Mouse (Mus musculus) spleen, embryonic (tissue): ENCODE measurements around the gene Shisa2.
"Not testable (repeated sequence)": the region's sequence is repeated elsewhere in the genome, so short reads cannot be mapped to it uniquely, and the experiment has no call there.

ENCODE experiments used
- CTCF ChIA-PET: fragments of 350-600 bp; sonication (Branson Sonifier 250); formaldehyde crosslinking; loops from one replicate; lab custom pipeline; 2022; lab: Charles Lee

The Shisa2 gene

DNA sequence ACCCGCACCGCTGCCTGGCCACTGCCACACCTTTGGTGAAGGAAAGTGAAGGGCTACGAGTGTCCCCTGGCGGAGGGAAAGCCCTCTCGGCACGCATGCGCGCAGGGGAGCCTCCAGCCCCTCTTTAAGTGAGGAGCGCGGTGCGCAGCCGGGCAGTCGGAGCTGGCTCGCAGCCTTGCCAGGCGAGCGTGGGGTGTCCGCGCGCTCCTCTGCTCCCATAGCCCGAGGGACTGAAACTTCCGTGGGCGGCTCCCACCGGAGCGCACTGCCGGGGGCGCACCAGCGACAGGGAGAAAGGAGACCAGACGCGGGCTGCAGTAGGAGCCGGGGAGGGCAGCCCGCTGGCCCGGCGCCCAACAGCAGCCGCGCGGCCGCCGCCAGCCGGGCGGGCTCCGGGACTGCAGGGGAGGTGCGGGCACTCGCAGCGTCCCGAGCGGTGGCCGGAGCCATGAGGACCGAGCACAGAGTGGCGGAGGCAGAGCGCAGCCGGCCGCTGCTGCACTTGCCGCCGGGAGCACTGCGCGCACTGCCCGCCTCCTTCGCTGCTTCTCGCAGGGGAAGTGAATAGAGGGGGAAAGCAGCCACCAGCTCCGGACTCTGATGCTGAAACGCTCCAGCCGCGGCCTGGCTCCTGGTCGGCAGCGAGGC lies at the start of gene Shisa2:
Gene Shisa2, plus strand, starts transcription at position 151 of the 648 bp plus-strand sequence.
- CTCF ChIA-PET = no interaction called here

GRCm38 (mm10) chr14:59576385-59576784 lies 48.7 kb upstream of the Shisa2 start:
- CTCF ChIA-PET = no interaction called here

- CTCF ChIA-PET = no interaction called here
Measured at GRCm38 (mm10) chr14:59590614-59591013, 34.5 kb upstream of the Shisa2 start.

GRCm38 (mm10) chr14:59591901-59592300 lies 33.2 kb upstream of the Shisa2 start:
- CTCF ChIA-PET = no interaction called here

DNA sequence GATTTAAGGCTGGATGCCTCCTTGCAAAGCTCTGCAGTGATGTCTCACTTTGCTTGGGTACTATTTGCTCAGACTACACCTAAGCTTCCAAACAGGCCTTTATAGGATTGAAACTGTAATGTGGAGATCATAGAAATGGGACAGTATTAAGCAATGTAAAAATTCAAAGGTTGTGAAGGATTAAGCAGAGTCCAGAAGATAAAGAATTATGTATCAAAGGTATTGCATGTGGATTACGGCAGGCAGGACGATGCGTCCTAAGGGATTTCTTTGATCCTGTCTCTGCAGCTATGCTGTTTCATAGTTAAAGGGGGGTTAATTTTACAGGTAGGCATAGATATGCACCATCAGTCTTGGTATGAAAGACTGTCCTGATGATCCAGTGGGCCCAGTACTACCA lies 32.5 kb upstream of the Shisa2 start:
- CTCF ChIA-PET = no interaction called here

- CTCF ChIA-PET = no interaction called here
Measured at GRCm38 (mm10) chr14:59594988-59595387, 30.1 kb upstream of the Shisa2 start.

DNA sequence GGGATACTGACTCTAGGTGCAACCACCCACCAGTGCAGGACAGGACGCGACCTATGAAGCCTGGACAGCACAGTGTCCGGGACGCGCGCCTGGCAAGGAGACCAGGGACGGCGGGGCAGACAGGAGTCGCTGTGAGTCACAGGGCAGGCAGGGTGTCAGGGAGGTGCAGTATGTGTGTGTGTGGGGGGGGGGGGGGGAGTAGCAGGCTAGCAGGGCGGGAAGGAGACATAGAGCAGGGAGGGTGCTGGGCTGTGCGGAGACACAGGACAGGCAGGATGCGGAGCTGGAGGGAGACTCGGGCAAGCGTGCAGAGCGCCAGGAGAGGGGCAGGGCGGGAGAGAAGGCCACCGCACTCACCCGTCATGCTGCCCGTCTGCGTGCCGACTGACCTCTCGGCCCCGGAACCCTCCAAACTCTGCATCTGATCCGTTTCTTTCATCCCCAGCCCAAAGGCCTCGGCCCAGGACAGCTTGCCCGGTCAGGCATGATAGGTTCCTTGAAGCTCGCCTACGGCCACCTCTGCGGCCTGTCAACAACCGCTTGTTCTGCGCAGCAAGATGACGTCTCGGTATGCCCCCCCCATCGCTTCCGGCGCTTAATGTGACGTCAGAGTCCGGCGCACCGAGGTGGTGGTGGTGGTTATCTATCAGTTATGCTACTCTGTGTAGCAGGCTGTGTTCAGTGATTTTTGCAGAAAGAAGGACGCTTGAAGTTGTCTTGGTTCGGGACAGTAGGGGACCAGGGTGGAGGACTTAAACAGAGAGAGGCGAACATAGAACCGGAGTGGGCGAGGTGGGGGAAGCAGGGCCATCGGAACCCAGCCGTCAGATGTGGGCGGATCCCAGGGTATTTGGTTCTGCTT lies 27.5 kb upstream of the Shisa2 start, which contains the start of gene Cdadc1:
Gene Cdadc1, minus strand, starts transcription at position 562 of the 862 bp plus-strand sequence.
- CTCF ChIA-PET = no interaction called here

- CTCF ChIA-PET = no interaction called here
Measured at GRCm38 (mm10) chr14:59598260-59598627, 26.9 kb upstream of the Shisa2 start.

DNA sequence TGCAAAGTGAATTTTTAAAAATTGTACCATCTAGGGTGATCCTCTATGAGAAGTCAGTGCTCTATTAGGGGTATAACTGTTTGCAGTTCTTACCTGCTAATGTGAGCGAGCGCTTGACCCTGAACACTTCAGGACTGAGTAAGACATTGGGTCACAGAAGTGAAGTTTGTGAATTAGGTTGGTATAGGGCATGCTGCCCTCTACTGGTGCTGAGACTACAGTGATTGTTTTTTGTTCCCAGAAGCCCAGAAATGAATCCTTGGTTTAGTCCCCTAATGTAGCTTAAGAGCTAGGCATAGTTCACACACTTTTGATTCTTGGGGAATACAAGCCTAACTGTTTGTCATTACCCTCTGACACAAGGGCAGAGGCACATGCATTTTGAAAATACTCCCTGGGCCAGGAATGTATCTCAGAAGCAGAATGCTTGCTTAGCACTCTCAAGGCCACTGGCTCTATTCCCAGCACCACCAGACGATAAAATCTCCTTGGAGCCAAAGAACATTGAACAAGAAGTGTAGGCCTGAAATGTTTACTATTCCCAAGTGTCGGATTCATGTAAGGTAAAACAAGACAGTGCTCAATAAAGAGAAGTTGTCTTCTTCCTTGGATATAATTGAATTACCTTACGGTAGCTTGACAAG lies 21.0 kb upstream of the Shisa2 start:
- CTCF ChIA-PET = interaction anchor here (1.0 kb wide), 1 partner anchor 12 kb away, joined by 3 read pairs; no protein-coding TSS in a partner anchor

DNA sequence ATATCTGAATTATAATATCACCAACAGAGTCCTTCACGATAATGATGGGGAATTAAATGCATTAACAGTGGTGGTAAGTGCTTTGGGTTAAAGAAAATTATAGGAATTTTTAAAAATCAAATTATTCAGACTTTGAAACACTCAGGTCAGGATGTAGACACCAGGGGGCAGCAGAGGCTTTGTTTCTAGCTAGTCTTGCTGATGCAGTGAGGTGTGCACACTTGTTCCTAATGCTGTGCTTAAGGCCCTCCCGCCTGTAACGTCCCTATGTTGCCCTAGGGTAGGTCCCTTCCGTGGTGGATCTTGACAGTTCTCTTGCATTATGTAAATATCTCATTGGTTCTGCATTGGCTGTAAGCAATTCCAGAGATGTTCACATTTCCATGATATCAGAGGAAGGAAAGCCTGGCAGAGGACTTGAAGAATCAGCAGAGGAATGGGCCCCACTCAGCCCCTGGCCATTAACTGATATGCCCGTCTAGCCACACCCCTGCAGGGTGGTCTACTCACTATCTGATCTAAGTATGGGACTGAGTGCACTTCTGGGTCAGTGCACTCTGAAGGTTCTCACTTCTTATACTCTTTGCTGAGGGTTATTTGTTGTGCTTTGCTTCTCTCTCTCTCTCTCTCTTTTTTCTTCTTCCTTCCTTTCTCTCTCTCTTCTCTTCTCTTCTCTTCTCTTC lies 19.3 kb upstream of the Shisa2 start:
- CTCF ChIA-PET = interaction anchor here (0.7 kb wide), 2 partner anchors 9 to 999 kb away, joined by 3 read pairs; no protein-coding TSS in a partner anchor

GRCm38 (mm10) chr14:59607021-59607420 lies 18.1 kb upstream of the Shisa2 start:
- CTCF ChIA-PET = no interaction called here

GRCm38 (mm10) chr14:59612920-59613625 lies 12.0 kb upstream of the Shisa2 start:
- CTCF ChIA-PET = interaction anchor here (0.6 kb wide), 1 partner anchor 1580 kb away, joined by 3 read pairs; no protein-coding TSS in a partner anchor

- CTCF ChIA-PET = not testable (repeated sequence)
Measured at GRCm38 (mm10) chr14:59614149-59614548, 11.0 kb upstream of the Shisa2 start.

DNA sequence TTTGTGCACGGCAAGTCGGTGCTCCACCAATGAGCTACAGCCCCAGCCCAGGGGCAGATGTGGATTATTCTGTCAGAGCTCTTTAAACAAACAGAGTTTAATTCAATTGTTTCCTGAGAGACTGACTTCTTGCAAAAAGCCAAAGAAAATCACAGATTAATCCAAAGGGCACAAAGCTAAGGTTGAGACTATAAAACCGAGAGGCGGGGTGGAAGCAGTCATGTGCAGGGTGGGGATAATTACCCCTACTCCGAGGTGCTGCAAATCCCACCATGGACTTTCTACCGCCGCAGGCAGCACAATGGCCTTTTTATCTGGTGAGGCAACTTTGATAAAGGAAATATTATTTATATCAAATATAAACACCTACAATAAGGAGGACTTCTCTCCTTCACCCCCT lies 8.3 kb upstream of the Shisa2 start:
- CTCF ChIA-PET = interaction anchor here (1.2 kb wide), 1 partner anchor 13 kb away, joined by 3 read pairs; no protein-coding TSS in a partner anchor

GRCm38 (mm10) chr14:59624326-59624885 lies 702 bp upstream of the Shisa2 start:
- CTCF ChIA-PET = no interaction called here

GRCm38 (mm10) chr14:59625806-59626364 lies 777 bp downstream of the Shisa2 start:
- CTCF ChIA-PET = no interaction called here

GRCm38 (mm10) chr14:59626711-59627110 lies 1.6 kb downstream of the Shisa2 start:
- CTCF ChIA-PET = no interaction called here

DNA sequence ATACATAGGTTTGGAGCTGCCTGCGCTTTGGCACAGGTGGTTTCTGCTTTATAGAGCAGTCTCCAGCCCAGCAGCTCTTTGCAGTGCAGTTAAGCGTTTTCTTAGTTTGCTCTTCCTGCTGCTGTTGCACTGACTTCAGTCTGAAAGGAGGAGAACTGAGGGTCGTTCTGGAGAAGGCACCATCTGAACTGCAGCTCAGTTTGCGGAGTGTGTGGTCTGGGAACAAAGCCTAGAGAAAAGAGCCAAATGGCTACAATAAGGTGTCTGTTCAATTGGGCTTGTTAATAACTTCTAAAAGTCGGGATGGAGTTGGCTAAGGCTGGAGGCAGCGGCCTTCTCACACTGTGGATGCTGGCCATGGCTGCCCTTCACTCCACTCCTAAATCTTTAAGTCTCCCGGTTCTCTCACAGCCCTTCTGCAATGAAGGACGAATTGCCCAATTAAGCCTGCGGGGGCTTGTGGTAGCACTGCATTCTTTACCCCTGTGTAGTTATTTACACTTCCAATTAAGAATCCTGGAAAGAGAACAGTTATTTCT lies 2.1 kb downstream of the Shisa2 start:
- CTCF ChIA-PET = no interaction called here

DNA sequence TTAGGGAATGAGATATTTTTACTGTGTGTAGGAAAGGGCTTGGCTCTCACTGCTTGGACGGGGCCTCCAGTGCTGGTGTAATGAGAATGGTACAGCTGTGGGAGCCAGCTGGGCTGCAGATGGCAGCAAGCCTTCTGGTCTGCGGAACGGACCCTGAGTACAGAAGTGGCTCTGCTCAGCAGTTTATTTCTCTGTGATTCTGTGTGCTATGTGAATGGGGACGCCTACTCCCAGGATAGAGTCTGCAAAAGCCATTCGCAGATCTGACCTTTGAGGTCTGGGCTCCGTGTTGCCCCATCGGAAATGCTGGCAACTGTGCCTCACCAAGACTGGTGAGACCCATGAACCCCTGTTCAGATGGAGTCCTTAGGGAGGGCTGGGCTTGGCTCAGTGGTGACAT lies 2.7 kb downstream of the Shisa2 start:
- CTCF ChIA-PET = no interaction called here

GRCm38 (mm10) chr14:59629308-59629707 lies 4.2 kb downstream of the Shisa2 start:
- CTCF ChIA-PET = no interaction called here
